Mouse (Mus musculus) megakaryocyte, embryonic 14.5 days (primary cell): ENCODE measurements around the gene Id2.

Experiments used
- FLI1 ChIP-seq: IDR thresholded peaks from 2 replicates; pipeline ENCODE4 v1.6.1; 2012; ENCODE audit warnings: low read length, inconsistent platforms, mixed read lengths
- GATA1 ChIP-seq: IDR thresholded peaks from 3 replicates; pipeline ENCODE4 v1.6.1; 2012; ENCODE audit warnings: mixed read lengths, low read length, inconsistent platforms, borderline replicate concordance

- TF ChIP-seq GATA1, result no peak
- no peak for TF ChIP-seq FLI1
These were observed 44.4 kb upstream of the Id2 start for GRCm38 (mm10) chr12:25141311-25141710.
